Mouse (Mus musculus): ENCODE data around the gene Ak5. TPM values are rescaled to one million over a fixed set of nuclear protein-coding genes. Genes with fewer than 3 reads are reported as not detected.
"Not testable (repeated sequence)": the region's sequence is repeated elsewhere in the genome, so short reads cannot be mapped to it uniquely, and the experiment has no call there.

Ak5 gene
- polyA plus RNA-seq (2015; fragmentation: Nextera tagmentation; extraction: Ambion mirVana), result 2.6 TPM in 2 replicates

GRCm38 (mm10) chr3:152668239-152668638, at the start of gene Ak5:
Gene Ak5, minus strand, starts transcription at chr3:152668360.
- Histone ChIP-seq H3K4me1 (peaks cover 8% of the 10 kb centered on the region; the same call in 1 of the 2 replicates), H3K9me3 (no peaks in the 10 kb centered on the region), H3K4me2 (peak within 1 kb of the TSS; percentile 97), H3K36me3 (no peaks in the 10 kb centered on the region), H3K9ac (peak within 1 kb of the TSS; percentile 32), H3K27me3 (peaks cover 20% of the 10 kb centered on the region), H3K27ac (no peak within 1 kb of the TSS), H3K4me3 (peak within 1 kb of the TSS; percentile 49)
- WGBS, result 5% methylated on average over 1 of the region's 5 CpGs
- ATAC-seq (ENCODE audit: borderline replicate concordance, extremely low read depth, low FRiP score, low TSS enrichment), result peak; percentile 43; the same call in 1 of the 2 replicates

- 0 out of 2 replicates have a peak within 1 kb of the TSS, but pooled peaks have one; percentile 24 for H3K27ac ChIP-seq
These were observed 46.1 kb upstream of the Ak5 start, which contains the start of gene Pigk for GRCm38 (mm10) chr3:152713991-152714902. Gene Pigk, plus strand, starts transcription at chr3:152714100.

GRCm38 (mm10) chr3:152712957-152713356, 44.8 kb upstream of the Ak5 start:
- Histone ChIP-seq H3K4me2 (no peak overlapping the region), H3K36me3 (no peaks in the 10 kb centered on the region), H3K9ac (no peak overlapping the region), H3K4me1 (peaks cover 7% of the 10 kb centered on the region), H3K9me3 (no peaks in the 10 kb centered on the region), H3K4me3 (no peak overlapping the region), H3K27ac (no peak overlapping the region), H3K27me3 (no peaks in the 10 kb centered on the region)
- no peak for ATAC-seq (ENCODE audit: borderline replicate concordance, extremely low read depth, low FRiP score, low TSS enrichment)
- WGBS, result 62% methylated on average over 4 of the region's 4 CpGs

More at GRCm38 (mm10) chr3:152713991-152714902, 46.1 kb upstream of the Ak5 start, which contains the start of gene Pigk:
- H3K9ac ChIP-seq, result peak within 1 kb of the TSS; percentile 71
- no peaks in the 10 kb centered on the region for H3K27me3 ChIP-seq
- H3K9me3 ChIP-seq, result no peaks in the 10 kb centered on the region
- no peaks in the 10 kb centered on the region for H3K36me3 ChIP-seq
- ATAC-seq (ENCODE audit: borderline replicate concordance, extremely low read depth, low FRiP score, low TSS enrichment), result peak; percentile 88
- peak within 1 kb of the TSS; percentile 93 for H3K4me3 ChIP-seq
- under 1% methylated on average over 48 of the region's 48 CpGs for WGBS
- peaks cover 7% of the 10 kb centered on the region for H3K4me1 ChIP-seq
- H3K4me2 ChIP-seq, result peak within 1 kb of the TSS; percentile 63

- Histone ChIP-seq H3K4me2 (no peak overlapping the region), H3K27me3 (no peaks in the 10 kb centered on the region), H3K9ac (no peak overlapping the region), H3K4me1 (peaks cover 5% of the 10 kb centered on the region), H3K27ac (no peak overlapping the region), H3K36me3 (no peaks in the 10 kb centered on the region), H3K4me3 (no peak overlapping the region), H3K9me3 (no peaks in the 10 kb centered on the region)
- no peak for ATAC-seq (ENCODE audit: borderline replicate concordance, extremely low read depth, low FRiP score, low TSS enrichment)
- WGBS, result 73% methylated on average over 3 of the region's 3 CpGs
These were observed 41.8 kb upstream of the Ak5 start for GRCm38 (mm10) chr3:152709936-152710335.

GRCm38 (mm10) chr3:152707321-152707823, 39.2 kb upstream of the Ak5 start:
- no peak overlapping the region for H3K27ac ChIP-seq
- no peaks in the 10 kb centered on the region for H3K36me3 ChIP-seq
- no peak overlapping the region for H3K4me3 ChIP-seq
- H3K4me2 ChIP-seq, result no peak overlapping the region
- no peaks in the 10 kb centered on the region for H3K27me3 ChIP-seq
- no peak overlapping the region for H3K9ac ChIP-seq
- 70% methylated on average over 5 of the region's 5 CpGs for WGBS
- H3K4me1 ChIP-seq, result no peaks in the 10 kb centered on the region
- no peaks in the 10 kb centered on the region for H3K9me3 ChIP-seq
- ATAC-seq (ENCODE audit: borderline replicate concordance, extremely low read depth, low FRiP score, low TSS enrichment), result no peak

GRCm38 (mm10) chr3:152706901-152707300, 38.7 kb upstream of the Ak5 start:
- H3K9me3 ChIP-seq, result no peaks in the 10 kb centered on the region
- no peak overlapping the region for H3K27ac ChIP-seq
- H3K36me3 ChIP-seq, result no peaks in the 10 kb centered on the region
- no peak overlapping the region for H3K9ac ChIP-seq
- no peak overlapping the region for H3K4me2 ChIP-seq
- WGBS, result 82% methylated on average over 2 of the region's 2 CpGs
- no peaks in the 10 kb centered on the region for H3K27me3 ChIP-seq
- H3K4me3 ChIP-seq, result no peak overlapping the region
- no peaks in the 10 kb centered on the region for H3K4me1 ChIP-seq
- no peak for ATAC-seq (ENCODE audit: borderline replicate concordance, extremely low read depth, low FRiP score, low TSS enrichment)

- Histone ChIP-seq H3K4me1 (no peaks in the 10 kb centered on the region), H3K9me3 (no peaks in the 10 kb centered on the region), H3K27me3 (no peaks in the 10 kb centered on the region), H3K9ac (no peak overlapping the region), H3K4me2 (no peak overlapping the region), H3K4me3 (no peak overlapping the region), H3K36me3 (no peaks in the 10 kb centered on the region), H3K27ac (no peak overlapping the region)
- WGBS, result 77% methylated on average over 5 of the region's 5 CpGs
- ATAC-seq (ENCODE audit: borderline replicate concordance, extremely low read depth, low FRiP score, low TSS enrichment), result no peak
These were observed 37.7 kb upstream of the Ak5 start for GRCm38 (mm10) chr3:152705826-152706225.

GRCm38 (mm10) chr3:152702274-152702843, 34.2 kb upstream of the Ak5 start:
- no peak overlapping the region for H3K4me3 ChIP-seq
- WGBS, result 47% methylated on average over 8 of the region's 8 CpGs
- H3K4me2 ChIP-seq, result no peak overlapping the region

GRCm38 (mm10) chr3:152701536-152701935, 33.4 kb upstream of the Ak5 start:
- not testable (repeated sequence) for H3K9me3 ChIP-seq; ATAC-seq (ENCODE audit: borderline replicate concordance, extremely low read depth, low FRiP score, low TSS enrichment); H3K4me2 ChIP-seq; H3K4me3 ChIP-seq; H3K4me1 ChIP-seq; H3K27me3 ChIP-seq; H3K27ac ChIP-seq; H3K9ac ChIP-seq; H3K36me3 ChIP-seq
- WGBS, result 88% methylated on average over 8 of the region's 8 CpGs

More at GRCm38 (mm10) chr3:152702274-152702843, 34.2 kb upstream of the Ak5 start:
- Histone ChIP-seq H3K27me3 (no peaks in the 10 kb centered on the region), H3K27ac (no peak overlapping the region), H3K9me3 (no peaks in the 10 kb centered on the region), H3K9ac (no peak overlapping the region), H3K4me1 (no peaks in the 10 kb centered on the region), H3K36me3 (no peaks in the 10 kb centered on the region)
- no peak for ATAC-seq (ENCODE audit: borderline replicate concordance, extremely low read depth, low FRiP score, low TSS enrichment)

- H3K9me3 ChIP-seq, result no peaks in the 10 kb centered on the region
- WGBS, result 47% methylated on average over 8 of the region's 8 CpGs
- H3K9ac ChIP-seq, result no peak overlapping the region
- no peaks in the 10 kb centered on the region for H3K36me3 ChIP-seq
- no peaks in the 10 kb centered on the region for H3K27me3 ChIP-seq
- H3K4me1 ChIP-seq, result no peaks in the 10 kb centered on the region
- no peak overlapping the region for H3K4me2 ChIP-seq
- no peak overlapping the region for H3K27ac ChIP-seq
- no peak for ATAC-seq (ENCODE audit: borderline replicate concordance, extremely low read depth, low FRiP score, low TSS enrichment)
- H3K4me3 ChIP-seq, result no peak overlapping the region
These were observed 31.1 kb upstream of the Ak5 start for GRCm38 (mm10) chr3:152699261-152699660.

GRCm38 (mm10) chr3:152698017-152698416, 29.9 kb upstream of the Ak5 start:
- H3K27ac ChIP-seq, result no peak overlapping the region
- H3K4me2 ChIP-seq, result no peak overlapping the region
- no peak overlapping the region for H3K4me3 ChIP-seq
- H3K4me1 ChIP-seq, result no peaks in the 10 kb centered on the region
- no peak overlapping the region for H3K9ac ChIP-seq
- WGBS, result 78% methylated on average over 5 of the region's 5 CpGs
- no peaks in the 10 kb centered on the region for H3K36me3 ChIP-seq
- H3K27me3 ChIP-seq, result no peaks in the 10 kb centered on the region
- ATAC-seq (ENCODE audit: borderline replicate concordance, extremely low read depth, low FRiP score, low TSS enrichment), result no peak
- no peaks in the 10 kb centered on the region for H3K9me3 ChIP-seq

GRCm38 (mm10) chr3:152694950-152695349, 26.8 kb upstream of the Ak5 start:
- 86% methylated on average over 3 of the region's 3 CpGs for WGBS
- Histone ChIP-seq H3K27me3 (no peaks in the 10 kb centered on the region), H3K4me2 (no peak overlapping the region), H3K4me3 (no peak overlapping the region), H3K9ac (no peak overlapping the region), H3K27ac (no peak overlapping the region), H3K4me1 (no peaks in the 10 kb centered on the region), H3K9me3 (no peaks in the 10 kb centered on the region), H3K36me3 (no peaks in the 10 kb centered on the region)
- no peak for ATAC-seq (ENCODE audit: borderline replicate concordance, extremely low read depth, low FRiP score, low TSS enrichment)
